Mouse (Mus musculus) T-cell, adult 66 days (primary cell): Measurements from ENCODE around the gene Rap1b. TPM values are rescaled to one million over a fixed set of nuclear protein-coding genes. Genes with fewer than 3 reads are reported as not detected.

Experiments
- total RNA-seq, 2 experiments: library from RNA; stranded (reverse); gene quantifications; 3 replicates in 1 of 2; 4 replicates in 1 of 2; pipeline ENCODE4 v1.2.4; 2023

The Rap1b gene
- 100 to 1,000 TPM; 341 to 355 TPM for total RNA-seq

DNA sequence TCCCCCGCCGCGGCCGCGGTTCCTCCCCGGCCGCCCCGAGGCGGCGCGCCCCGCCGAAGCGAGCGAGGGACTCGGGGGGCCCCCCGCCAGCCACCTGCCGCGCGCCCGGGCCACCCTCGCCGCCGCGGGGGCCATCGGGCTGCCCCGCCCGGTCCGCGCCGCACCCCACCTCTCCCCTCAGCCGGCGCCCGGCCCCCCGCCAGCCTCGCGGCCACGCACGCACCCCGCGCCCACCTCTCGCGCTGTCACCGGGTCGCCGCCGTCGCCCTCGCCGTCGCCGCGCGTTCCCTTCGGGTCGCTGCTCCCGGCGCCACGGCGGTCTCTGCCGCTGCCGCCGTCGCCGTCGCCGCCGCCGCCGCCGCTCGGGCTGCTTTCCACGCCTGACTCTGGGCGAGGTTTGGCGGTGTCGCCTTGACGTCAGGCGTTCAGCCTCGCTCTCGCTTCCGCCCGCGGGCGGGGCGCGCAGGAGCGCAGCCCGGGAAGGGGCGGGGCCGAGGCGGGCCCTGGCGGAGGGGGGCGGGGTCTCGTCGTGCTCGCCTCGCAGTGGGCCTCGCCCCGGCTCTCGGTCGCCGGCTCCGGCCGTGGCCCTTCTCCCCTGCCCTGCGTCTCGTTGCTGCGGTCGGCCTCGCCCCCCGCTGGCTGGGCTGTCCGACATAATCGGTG lies at the start of gene Rap1b:
TSS of gene Rap1b (minus strand) at position 439 of the 663 bp plus-strand sequence.

DNA sequence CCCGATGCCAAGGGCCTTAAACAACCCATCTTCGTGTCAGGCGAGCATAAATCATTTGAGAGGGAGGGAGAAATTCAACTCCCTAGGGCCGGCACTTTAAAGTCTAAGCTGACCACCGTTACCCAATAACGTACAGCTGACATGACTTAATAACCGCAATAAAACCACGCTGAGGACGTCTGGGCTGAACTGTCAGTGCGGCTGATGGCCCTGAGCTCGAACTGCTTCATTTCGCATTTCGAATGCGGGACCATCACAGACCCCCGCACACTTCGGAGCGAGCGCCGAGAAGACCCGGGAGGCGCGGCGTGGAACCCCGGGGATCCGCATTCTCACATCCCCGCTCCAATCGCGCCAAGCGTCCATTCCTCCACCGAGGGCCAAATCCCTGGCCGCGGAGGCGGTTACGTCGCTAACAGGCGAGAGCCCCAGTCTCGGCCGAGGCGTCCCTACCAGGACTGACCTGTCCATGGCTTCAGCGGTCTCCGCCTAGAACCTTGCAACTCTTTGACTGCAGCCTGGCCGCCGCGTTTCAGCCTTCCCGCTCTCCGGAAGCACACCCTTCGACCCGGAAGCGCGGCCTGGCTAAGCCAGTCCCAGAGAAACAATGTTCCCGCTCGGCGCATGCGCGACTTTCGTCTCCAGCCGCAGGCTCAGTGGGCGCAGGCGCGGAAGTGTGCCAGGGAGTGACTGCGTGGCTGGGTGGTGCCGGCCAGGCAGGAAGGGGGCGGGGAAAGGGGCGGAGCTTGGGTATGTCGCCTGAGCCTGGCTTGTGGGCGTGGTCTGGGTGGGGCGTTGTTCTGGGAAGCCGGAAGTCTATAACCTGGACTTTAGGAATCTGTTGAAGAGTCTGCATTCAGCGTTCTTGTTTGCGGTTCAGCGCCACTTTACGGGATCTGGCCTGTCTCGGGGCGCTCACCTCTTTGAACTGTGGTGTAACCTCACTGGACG lies 53.4 kb downstream of the Rap1b start, which contains the start of gene Nup107:
TSS of gene Nup107 (minus strand) at position 565 of the 951 bp plus-strand sequence.

Other genes with a start within 250 kb of the Rap1b start
- gene Cpm, start 216.5 kb downstream of the Rap1b start, total RNA-seq: 10 to 100 TPM; 10.2 to 11.5 TPM
- 100 to 1,000 TPM; 153 to 168 TPM for gene Mdm2, start 135.3 kb downstream of the Rap1b start, total RNA-seq
- gene Slc35e3, start 99.7 kb downstream of the Rap1b start, total RNA-seq: 10 to 100 TPM in 1 of 2 experiments, 1 to 10 TPM in 1; 8.4 to 10.6 TPM
- gene Nup107, start 53.3 kb downstream of the Rap1b start, total RNA-seq: 10 to 100 TPM; 32.9 to 33.5 TPM